Mouse (Mus musculus): ENCODE results near the gene Vav3. TPM values are rescaled to one million over a fixed set of nuclear protein-coding genes. Genes with fewer than 3 reads are reported as not detected.

Vav3 gene
- polyA plus RNA-seq, 2 experiments = 10.8 to 33.0 TPM

DNA sequence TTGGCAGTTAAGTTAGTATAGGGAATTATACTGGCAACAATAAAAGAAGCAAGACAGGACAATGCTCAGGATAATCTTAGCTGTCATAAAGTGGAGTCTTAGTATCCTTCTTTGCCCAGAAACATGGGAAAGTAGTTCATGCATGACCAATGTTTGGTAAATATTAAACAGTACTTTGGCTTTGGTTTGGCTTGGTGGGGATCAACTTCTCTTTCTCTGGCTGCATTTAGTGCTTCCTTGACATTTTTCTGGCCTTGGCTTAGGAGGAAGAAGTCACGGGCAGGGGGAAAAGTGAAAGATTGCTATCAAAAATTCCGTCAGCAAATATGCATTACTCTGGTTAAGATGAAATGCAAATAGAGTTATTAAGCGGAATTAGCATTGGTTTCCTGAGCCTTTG, 197.2 kb downstream of the Vav3 start:
- WGBS = 89% methylated on average over 3 of the region's 3 CpGs
- Histone ChIP-seq H3K4me3 (replicated peaks; ENCODE audit: low read length) (no peak overlapping the region), H3K9me3 (ENCODE audit: control insufficient read depth, low read length) (no peaks in the 10 kb centered on the region), H3K27me3 (ENCODE audit: control insufficient read depth, insufficient read depth, low read length) (no peaks in the 10 kb centered on the region), H3K4me1 (ENCODE audit: control insufficient read depth, insufficient read depth, low read length) (no peaks in the 10 kb centered on the region), H3K36me3 (ENCODE audit: control insufficient read depth, insufficient read depth, low read length) (no peaks in the 10 kb centered on the region), H3K9ac (ENCODE audit: low read depth, low read length, severe bottlenecking) (no peak overlapping the region), H3K27ac (replicated peaks; ENCODE audit: low read depth, low read length) (no peak overlapping the region), H3K4me2 (replicated peaks; ENCODE audit: low read depth, low read length, severe bottlenecking) (no peak overlapping the region)
- ATAC-seq (ENCODE audit: low FRiP score, low read depth) = no peak
- TF ChIP-seq POLR2A (IDR thresholded peaks at IDR 0.05; ENCODE audit: borderline replicate concordance, extremely low read depth, insufficient read depth, insufficient read length) = no peak
- DNase-seq (ENCODE audit: low spot score) = no peak

DNA sequence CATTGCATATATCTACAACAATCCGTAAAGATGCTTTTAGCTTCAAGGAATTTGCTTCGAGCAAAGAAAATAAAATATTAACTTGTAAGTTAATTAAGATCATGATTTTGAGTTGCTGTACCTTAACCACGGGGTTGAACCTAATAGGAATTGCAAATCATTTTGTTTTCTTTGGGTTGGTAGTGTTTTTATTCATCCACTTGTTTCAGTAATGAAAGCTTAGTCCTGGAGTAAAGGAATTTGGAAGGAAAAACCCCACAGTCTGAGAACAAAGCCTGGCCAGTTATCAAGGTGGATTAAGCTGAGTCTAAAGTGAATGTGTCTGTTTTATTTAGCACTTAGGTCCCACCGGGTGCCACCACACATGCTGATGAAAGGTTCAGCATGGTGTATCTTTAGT, 199.6 kb downstream of the Vav3 start:
- H3K4me1 ChIP-seq (ENCODE audit: control insufficient read depth, insufficient read depth, low read length) = no peaks in the 10 kb centered on the region
- ATAC-seq (ENCODE audit: low FRiP score, low read depth) (no peak), DNase-seq (ENCODE audit: low spot score) (no peak)
- TF ChIP-seq POLR2A (IDR thresholded peaks at IDR 0.05; ENCODE audit: borderline replicate concordance, extremely low read depth, insufficient read depth, insufficient read length) = no peak
- no peak overlapping the region for H3K27ac ChIP-seq (replicated peaks; ENCODE audit: low read depth, low read length)
- H3K4me3 ChIP-seq (replicated peaks; ENCODE audit: low read length) = no peak overlapping the region
- no peak overlapping the region for H3K9ac ChIP-seq (ENCODE audit: low read depth, low read length, severe bottlenecking)
- no peaks in the 10 kb centered on the region for H3K36me3 ChIP-seq (ENCODE audit: control insufficient read depth, insufficient read depth, low read length)
- H3K9me3 ChIP-seq (ENCODE audit: control insufficient read depth, low read length) = no peaks in the 10 kb centered on the region
- no peaks in the 10 kb centered on the region for H3K27me3 ChIP-seq (ENCODE audit: control insufficient read depth, insufficient read depth, low read length)
- WGBS = 56% methylated on average over 4 of the region's 4 CpGs
- H3K4me2 ChIP-seq (replicated peaks; ENCODE audit: low read depth, low read length, severe bottlenecking) = no peak overlapping the region

DNA sequence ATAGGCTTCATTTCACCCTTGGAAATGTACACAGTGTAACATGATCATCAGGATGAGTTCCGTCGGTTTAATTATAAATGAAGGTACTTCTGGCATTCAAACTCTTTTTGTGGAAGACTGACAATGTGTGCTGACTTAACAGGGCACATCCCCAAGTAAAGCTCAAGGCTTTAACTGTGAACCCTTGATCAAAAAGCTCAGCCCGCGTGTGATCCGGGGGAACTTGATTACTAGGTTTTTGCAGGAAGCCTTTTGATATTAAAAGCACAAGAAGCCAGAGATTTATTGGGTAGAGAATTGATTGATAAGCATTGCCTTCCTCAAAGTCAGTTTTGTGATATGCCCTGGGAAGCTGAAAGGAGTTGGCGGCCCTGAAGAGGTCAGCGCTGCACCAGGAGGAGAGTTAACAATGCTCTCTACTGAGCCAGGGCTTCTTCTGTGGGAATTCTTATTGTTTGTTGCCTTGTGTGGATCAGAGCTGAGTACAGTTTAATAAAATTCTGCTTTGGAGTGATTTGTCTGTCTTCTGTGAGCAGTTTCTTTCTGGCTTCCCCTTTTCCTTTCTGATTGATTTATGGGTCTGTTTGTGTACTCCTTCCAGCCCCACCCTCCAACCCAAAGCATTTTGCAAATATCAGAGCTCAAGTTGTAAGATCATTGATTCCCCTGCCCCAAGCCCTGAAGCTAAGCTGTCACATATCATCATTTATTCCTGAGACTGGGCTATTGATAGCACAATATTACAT, 204.2 kb downstream of the Vav3 start:
- Histone ChIP-seq H3K36me3 (ENCODE audit: control insufficient read depth, insufficient read depth, low read length) (no peaks in the 10 kb centered on the region), H3K27ac (replicated peaks; ENCODE audit: low read depth, low read length) (no peak overlapping the region), H3K9me3 (ENCODE audit: control insufficient read depth, low read length) (no peaks in the 10 kb centered on the region), H3K27me3 (ENCODE audit: control insufficient read depth, insufficient read depth, low read length) (no peaks in the 10 kb centered on the region), H3K4me3 (replicated peaks; ENCODE audit: low read length) (no peak overlapping the region), H3K4me1 (ENCODE audit: control insufficient read depth, insufficient read depth, low read length) (no peaks in the 10 kb centered on the region), H3K4me2 (replicated peaks; ENCODE audit: low read depth, low read length, severe bottlenecking) (no peak overlapping the region), H3K9ac (ENCODE audit: low read depth, low read length, severe bottlenecking) (no peak overlapping the region)
- WGBS = 68% methylated on average over 7 of the region's 7 CpGs
- TF ChIP-seq POLR2A (IDR thresholded peaks at IDR 0.05; ENCODE audit: borderline replicate concordance, extremely low read depth, insufficient read depth, insufficient read length) = no peak
- ATAC-seq (ENCODE audit: low FRiP score, low read depth) = no peak
- DNase-seq (ENCODE audit: low spot score) = no peak

DNA sequence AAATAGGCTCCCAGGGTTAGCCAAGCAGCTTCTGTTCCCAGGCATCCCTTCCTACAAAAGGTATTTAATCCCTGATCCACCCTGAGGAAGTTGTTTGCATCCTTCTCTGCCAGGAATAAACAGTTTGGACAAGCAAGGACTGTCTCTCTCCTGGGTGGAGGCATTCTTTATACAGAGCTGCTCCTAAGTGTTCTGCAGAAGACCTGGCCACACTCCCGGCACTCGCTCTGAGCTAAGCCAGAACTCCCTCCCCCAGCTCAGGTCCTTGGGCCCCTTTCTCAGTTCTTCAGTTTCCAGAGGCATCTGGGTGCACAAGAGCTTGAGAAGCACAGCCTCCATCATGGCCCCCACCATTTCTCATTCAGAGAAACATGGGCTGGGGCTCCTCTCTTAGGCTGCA, 216.9 kb downstream of the Vav3 start:
- Histone ChIP-seq H3K4me3 (replicated peaks; ENCODE audit: low read length) (no peak overlapping the region), H3K9ac (ENCODE audit: low read depth, low read length, severe bottlenecking) (no peak overlapping the region), H3K27me3 (ENCODE audit: control insufficient read depth, insufficient read depth, low read length) (no peaks in the 10 kb centered on the region), H3K4me1 (ENCODE audit: control insufficient read depth, insufficient read depth, low read length) (no peaks in the 10 kb centered on the region), H3K9me3 (ENCODE audit: control insufficient read depth, low read length) (no peaks in the 10 kb centered on the region), H3K36me3 (ENCODE audit: control insufficient read depth, insufficient read depth, low read length) (no peaks in the 10 kb centered on the region), H3K4me2 (replicated peaks; ENCODE audit: low read depth, low read length, severe bottlenecking) (no peak overlapping the region), H3K27ac (replicated peaks; ENCODE audit: low read depth, low read length) (no peak overlapping the region)
- TF ChIP-seq POLR2A (IDR thresholded peaks at IDR 0.05; ENCODE audit: borderline replicate concordance, extremely low read depth, insufficient read depth, insufficient read length) = no peak
- WGBS = 22% methylated on average over 2 of the region's 2 CpGs
- ATAC-seq (ENCODE audit: low FRiP score, low read depth) = no peak
- no peak for DNase-seq (ENCODE audit: low spot score)

DNA sequence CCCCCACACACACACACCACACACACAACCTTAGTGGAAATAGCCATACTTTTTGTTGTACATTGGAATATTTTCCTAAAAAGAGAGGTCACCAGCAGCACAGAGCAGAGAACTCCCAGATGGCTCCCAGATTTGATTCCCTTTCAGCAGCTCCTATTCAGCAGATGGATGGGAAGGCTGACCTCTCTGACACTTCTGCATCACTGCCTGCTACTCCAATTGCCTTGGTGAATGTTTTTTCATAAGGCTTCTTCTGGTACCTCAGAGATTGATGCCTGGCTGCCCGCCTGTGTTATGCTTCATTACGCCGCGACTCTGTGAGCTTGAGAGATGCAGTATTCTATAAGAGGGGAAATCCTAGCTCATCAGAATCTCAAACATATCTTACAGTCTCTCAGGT, 220.8 kb downstream of the Vav3 start:
- no peak overlapping the region for H3K27ac ChIP-seq (replicated peaks; ENCODE audit: low read depth, low read length)
- H3K4me3 ChIP-seq (replicated peaks; ENCODE audit: low read length) = no peak overlapping the region
- ATAC-seq (ENCODE audit: low FRiP score, low read depth) (no peak), DNase-seq (ENCODE audit: low spot score) (no peak)
- H3K27me3 ChIP-seq (ENCODE audit: control insufficient read depth, insufficient read depth, low read length) = no peaks in the 10 kb centered on the region
- TF ChIP-seq POLR2A (IDR thresholded peaks at IDR 0.05; ENCODE audit: borderline replicate concordance, extremely low read depth, insufficient read depth, insufficient read length) = no peak
- no peaks in the 10 kb centered on the region for H3K36me3 ChIP-seq (ENCODE audit: control insufficient read depth, insufficient read depth, low read length)
- H3K9me3 ChIP-seq (ENCODE audit: control insufficient read depth, low read length) = no peaks in the 10 kb centered on the region
- H3K4me1 ChIP-seq (ENCODE audit: control insufficient read depth, insufficient read depth, low read length) = no peaks in the 10 kb centered on the region
- 65% methylated on average over 4 of the region's 4 CpGs for WGBS
- no peak overlapping the region for H3K4me2 ChIP-seq (replicated peaks; ENCODE audit: low read depth, low read length, severe bottlenecking)
- no peak overlapping the region for H3K9ac ChIP-seq (ENCODE audit: low read depth, low read length, severe bottlenecking)

All from limb, embryonic 14.5 days (tissue).